Mouse (Mus musculus) heart, postnatal 25 days (tissue): ENCODE results near the gene Traf1. TPM values are rescaled to one million over a fixed set of nuclear protein-coding genes. Genes with fewer than 3 reads are reported as not detected.

Experiments used
- DNase-seq: peaks from one replicate; pipeline ENCODE4 v3.0.0; 2022; ENCODE audit warnings: low spot score
- intact Hi-C: fragments of 180-260 bp; cut with DNase I; formaldehyde crosslinking; loops from one replicate; pipeline ENCODE4 v1.15.1; 2025
- total RNA-seq, 2 experiments: library from RNA; stranded (reverse); gene quantifications; 2 replicates each; pipeline ENCODE4 v1.2.3; 2021

The Traf1 gene
- total RNA-seq, 2 experiments from 2014 or later, result 1.0 to 1.3 TPM

DNA sequence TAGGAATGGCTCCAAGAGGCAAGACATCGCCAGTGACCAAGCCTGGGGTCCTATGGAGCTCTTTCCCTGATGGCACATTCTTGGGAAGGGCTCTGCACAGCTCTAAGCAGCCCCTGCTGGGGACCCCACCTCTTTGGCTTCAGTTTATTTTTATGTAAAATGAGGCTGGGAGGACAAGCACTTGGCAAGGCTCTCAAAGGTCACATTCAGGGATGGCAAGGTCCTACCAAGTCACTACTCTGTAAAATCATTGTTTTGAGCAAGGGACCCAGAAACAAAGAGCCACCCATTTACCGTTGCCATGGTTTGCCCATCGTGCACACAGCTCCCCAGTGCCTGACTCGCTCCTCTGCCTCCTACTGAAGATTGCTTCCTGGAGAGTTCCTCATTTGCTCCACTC is 15.5 kb downstream of the Traf1 start:
- intact Hi-C loops, result no loop called here
- DNase-seq, result no peak

DNA sequence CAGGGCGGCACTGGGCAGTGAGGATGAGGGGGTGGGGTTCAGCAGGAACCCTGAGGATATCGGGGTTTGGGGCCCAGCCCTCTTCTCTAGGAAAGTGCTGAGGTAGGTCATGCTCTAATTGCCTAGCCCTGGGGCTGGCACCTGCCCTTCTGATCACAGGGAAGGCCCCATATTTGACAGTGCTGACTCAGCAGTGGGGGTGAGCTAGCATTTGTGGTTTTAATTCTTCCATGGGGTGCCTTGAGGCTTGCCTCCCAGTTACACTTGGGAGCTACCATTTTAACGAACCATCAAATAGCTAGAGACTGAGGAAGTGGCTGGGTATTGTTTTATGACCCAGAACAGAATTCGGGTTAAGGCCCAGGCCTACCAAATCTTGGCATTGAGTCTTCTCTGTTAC is 16.0 kb downstream of the Traf1 start:
- intact Hi-C loops, result no loop called here

GRCm38 (mm10) chr2:34944761-34945160 is 16.8 kb downstream of the Traf1 start:
- peak; percentile 52 for DNase-seq
- intact Hi-C loops, result no loop called here

More for the DNA sequence above, 16.0 kb downstream of the Traf1 start:
- DNase-seq, result no peak

DNA sequence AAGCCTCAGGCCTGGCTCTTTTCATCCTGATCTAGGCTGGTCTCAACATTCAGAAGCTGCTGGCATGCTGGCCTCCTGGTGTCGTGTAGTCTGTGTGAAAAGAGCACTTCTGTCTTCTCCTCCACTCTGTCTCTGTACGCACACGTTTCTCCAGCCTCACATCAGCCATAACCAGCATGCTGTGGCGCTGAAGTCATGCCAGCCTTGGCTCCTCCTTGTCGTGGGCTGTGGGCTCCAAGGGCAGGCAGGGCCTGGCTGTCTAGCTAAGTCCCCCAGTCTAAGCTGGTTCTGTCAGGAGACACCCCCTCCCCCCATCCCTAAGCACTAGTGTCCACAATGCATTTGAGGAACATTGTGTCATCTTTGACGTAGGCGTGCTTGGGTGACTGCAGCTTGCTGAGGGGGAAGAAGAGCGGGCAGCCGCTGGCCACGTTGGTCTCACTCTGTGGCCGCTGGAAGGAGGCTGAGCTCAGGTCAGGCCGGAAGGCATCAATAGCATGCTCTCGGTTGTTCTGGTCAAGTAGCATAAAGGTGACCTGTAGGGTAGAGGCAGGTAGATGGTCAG is 17.9 kb downstream of the Traf1 start:
- intact Hi-C loops, result no loop called here
- DNase-seq, result no peak

DNA sequence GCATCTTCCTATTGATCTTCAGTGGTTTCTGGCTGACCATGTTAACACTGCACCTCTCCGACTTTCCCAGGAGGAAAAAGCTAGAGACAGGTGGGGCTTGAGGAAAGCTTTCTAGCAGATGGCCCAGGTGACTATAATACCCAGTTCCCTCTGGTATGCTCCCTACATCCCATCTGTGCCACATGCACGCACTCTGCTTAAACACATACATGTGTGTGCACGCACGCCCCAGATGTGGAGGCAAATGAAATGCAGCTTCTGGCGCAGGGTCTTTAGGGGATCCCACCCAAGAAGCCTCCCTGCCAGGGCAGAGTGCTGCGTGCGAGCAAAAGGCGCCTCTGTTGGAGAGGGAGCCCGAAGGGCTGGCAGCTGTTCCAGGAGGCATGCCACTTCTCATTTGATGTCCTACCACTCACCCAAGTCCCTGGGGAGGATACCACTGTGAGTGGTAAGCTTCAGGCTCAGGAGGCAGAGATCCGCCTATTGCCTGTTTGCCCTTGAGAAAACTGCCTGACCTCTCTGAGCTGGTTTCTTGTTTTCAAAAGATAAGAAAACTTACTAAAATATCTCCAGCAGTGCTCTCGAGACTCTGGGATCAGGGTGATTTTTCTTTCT is 20.4 kb downstream of the Traf1 start:
- no peak for DNase-seq
- intact Hi-C loops, result no loop called here

DNA sequence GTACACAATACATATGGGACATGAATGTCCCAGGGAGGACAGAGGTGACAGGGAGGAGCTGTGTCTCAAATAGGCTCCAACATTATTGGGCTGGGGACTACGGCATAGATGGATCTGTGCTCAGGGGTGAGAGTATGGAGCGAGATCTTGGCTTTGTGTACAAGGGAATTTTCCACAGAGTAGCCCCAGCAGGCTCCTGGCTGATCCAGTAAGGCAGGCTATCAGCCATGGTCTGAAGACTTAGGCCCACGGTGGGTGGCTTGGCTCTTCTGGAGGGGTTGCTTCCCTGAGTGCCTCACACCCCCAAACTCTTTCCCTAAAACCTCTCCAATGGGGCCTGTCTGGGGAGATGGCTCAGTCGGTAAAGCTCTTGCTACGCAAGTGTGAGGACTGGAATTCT is 21.3 kb downstream of the Traf1 start:
- intact Hi-C loops, result no loop called here

GRCm38 (mm10) chr2:34938269-34939208 is 23.0 kb downstream of the Traf1 start:
- intact Hi-C loops, result no loop called here
- DNase-seq, result peak; percentile 17

More for the DNA sequence above, 21.3 kb downstream of the Traf1 start:
- DNase-seq, result no peak

DNA sequence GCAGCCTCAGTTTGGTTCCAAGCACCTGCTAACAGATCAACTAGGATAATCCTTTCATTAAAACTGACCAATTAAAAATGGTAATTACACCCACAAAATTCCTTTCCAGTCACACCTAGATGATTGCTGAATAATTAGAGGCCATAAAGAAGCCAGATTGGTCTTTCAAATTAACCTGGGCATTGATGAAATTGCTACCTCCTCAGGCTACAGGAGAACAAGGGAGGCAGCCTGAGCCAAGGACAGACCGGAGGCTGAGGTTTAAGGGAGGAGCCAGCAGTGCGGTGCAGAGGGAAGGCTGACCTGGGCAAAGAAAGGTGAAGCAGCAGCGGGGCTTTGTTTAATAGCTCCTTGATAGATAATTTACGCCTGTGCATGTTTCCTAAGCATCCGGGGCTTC is 24.1 kb downstream of the Traf1 start:
- intact Hi-C loops, result no loop called here
- DNase-seq, result no peak

GRCm38 (mm10) chr2:34927320-34927719 is 34.3 kb downstream of the Traf1 start:
- DNase-seq, result no peak
- intact Hi-C loops, result no loop called here

- no peak for DNase-seq
Observed at GRCm38 (mm10) chr2:34922729-34923128, 38.8 kb downstream of the Traf1 start.

DNA sequence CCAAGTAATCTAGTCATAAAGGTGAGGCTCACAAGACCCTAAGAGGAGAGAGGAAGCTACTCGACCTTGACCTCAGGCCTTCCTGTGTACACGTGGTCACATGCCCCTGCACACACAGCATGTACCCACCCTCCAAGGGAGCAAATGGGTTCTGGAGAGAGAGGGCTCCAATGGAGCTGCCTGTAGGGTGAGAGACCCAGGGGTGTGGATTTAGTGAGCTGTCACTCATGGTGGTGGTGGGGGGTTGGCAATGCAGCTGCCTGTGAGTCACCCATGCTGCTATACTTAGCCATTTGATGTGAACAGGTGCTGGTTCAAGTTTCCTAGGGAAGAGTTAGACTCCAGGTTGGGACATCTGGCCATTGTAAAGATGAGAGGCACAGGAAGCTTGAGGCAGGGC is 41.4 kb downstream of the Traf1 start:
- intact Hi-C loops, result no loop called here

More at GRCm38 (mm10) chr2:34922729-34923128, 38.8 kb downstream of the Traf1 start:
- intact Hi-C loops, result no loop called here

GRCm38 (mm10) chr2:34915103-34915502 is 46.5 kb downstream of the Traf1 start:
- DNase-seq, result no peak
- intact Hi-C loops, result no loop called here

More for the DNA sequence above, 41.4 kb downstream of the Traf1 start:
- DNase-seq, result no peak

DNA sequence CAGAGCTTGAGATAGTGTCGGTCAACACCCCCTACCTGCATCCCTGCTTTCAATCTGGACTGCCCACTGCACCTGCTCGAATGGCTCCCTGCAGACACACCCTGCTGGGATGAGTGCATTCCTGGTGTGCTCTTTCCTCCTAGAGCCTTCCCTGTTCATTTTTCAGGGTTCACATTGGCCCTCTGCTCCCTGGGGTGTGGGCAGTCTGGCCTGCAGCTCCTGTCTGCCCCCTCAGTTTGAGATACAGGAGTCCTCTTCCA is 46.8 kb downstream of the Traf1 start:
- intact Hi-C loops, result no loop called here
- DNase-seq, result no peak

DNA sequence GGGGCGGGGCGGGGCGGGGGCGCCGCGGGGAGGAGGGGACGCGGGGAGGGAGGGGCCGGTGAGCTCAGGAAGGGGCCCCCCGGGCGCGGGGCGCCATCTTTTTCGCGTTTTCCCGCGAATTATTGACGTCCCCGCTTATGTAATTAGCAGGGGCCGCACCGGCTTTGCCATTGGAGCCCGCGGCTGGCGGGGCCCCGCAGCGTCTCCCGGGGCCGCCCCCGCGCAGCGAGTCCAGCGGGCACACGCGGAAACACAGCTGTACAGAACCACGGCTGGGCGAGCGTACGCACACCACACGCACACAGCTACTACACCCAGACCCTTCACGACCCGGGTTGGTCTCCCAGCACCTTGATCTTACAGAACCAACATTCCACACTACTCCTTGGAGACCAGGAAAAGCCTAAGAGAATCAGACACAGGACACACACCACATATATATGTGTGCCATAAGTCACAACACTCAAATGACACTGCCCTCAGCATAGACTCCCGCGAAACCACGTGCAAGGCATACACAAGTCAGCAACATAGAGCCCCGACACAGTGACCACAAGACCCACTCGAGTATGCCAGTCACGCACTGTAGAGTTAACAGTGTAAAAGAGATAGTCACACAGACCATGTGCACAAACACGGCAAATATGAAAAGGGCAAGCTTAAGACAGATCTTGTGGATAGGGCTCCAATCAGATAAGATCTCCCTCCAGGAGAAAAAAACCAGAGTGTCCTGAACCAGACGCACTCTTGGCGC is 47.3 kb downstream of the Traf1 start:
- peak; percentile 34 for DNase-seq
- intact Hi-C loops, result no loop called here

GRCm38 (mm10) chr2:34913218-34914068 is 48.1 kb downstream of the Traf1 start, which contains the start of gene Phf19:
Gene Phf19, minus strand, starts transcription at chr2:34914026.
- intact Hi-C loops, result no loop called here
- DNase-seq, result peak; percentile 23

DNA sequence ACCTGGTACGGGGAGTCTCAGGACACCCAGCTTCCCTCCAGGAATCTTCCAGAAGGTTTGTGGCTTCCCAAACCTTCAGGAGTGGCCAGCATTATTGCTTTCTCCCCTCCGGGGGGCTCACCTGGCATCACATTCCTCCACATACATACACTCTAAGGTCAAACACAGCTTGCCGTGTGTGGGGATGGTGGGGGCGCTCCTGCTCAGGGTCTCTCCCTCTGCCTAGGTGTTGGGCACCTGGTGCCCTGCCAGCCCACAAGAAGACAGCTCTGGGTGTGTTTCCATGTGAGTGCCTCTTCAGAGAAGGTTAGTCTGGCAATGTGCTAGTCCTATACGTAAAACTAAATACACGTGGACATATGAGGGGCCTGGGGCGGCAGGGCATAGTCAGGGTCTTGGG is 49.0 kb downstream of the Traf1 start:
- intact Hi-C loops, result no loop called here
- DNase-seq, result no peak

- intact Hi-C loops, result no loop called here
- no peak for DNase-seq
Observed at GRCm38 (mm10) chr2:34911871-34912270, 49.7 kb downstream of the Traf1 start.

GRCm38 (mm10) chr2:34909719-34910118 is 51.9 kb downstream of the Traf1 start:
- no peak for DNase-seq
- intact Hi-C loops, result no loop called here

- DNase-seq, result peak; percentile 54
- intact Hi-C loops, result no loop called here
Observed at GRCm38 (mm10) chr2:34906861-34907604, 54.5 kb downstream of the Traf1 start.
